Mouse (Mus musculus) c-Kit-negative CD71-positive TER-119-positive erythroid progenitor cells, embryonic 14.5 days (primary cell): ENCODE data around the gene Rab12.
"Not testable (repeated sequence)": the region's sequence is repeated elsewhere in the genome, so short reads cannot be mapped to it uniquely, and the experiment has no call there.

Experiments
- DNase-seq: peaks from one replicate; pipeline ENCODE4 v3.0.0-alpha.2; 2013; ENCODE audit warnings: low read depth, low spot score

The Rab12 gene

GRCm38 (mm10) chr17:66519554-66520553, at the start of gene Rab12:
Rab12 (minus strand) TSS chr17:66519729.
- DNase-seq = peak; percentile 64

GRCm38 (mm10) chr17:66564213-66564612, 44.7 kb upstream of the Rab12 start:
- no peak for DNase-seq

GRCm38 (mm10) chr17:66563551-66563950, 44.0 kb upstream of the Rab12 start:
- DNase-seq = no peak

- DNase-seq = no peak
These were observed 41.9 kb upstream of the Rab12 start for GRCm38 (mm10) chr17:66561380-66561779.

- no peak for DNase-seq
These were observed 39.1 kb upstream of the Rab12 start for GRCm38 (mm10) chr17:66558404-66559317.

GRCm38 (mm10) chr17:66552690-66553089, 33.2 kb upstream of the Rab12 start:
- no peak for DNase-seq

- no peak for DNase-seq
These were observed 31.0 kb upstream of the Rab12 start for GRCm38 (mm10) chr17:66550486-66550885.

- DNase-seq = no peak
These were observed 12.8 kb upstream of the Rab12 start for GRCm38 (mm10) chr17:66532285-66532684.

- DNase-seq = no peak
These were observed 3.9 kb upstream of the Rab12 start for GRCm38 (mm10) chr17:66523396-66523795.

- not testable (repeated sequence) for DNase-seq
These were observed 3.1 kb upstream of the Rab12 start for GRCm38 (mm10) chr17:66522631-66523030.

GRCm38 (mm10) chr17:66518877-66519553, 514 bp downstream of the Rab12 start:
- DNase-seq = no peak

- DNase-seq = no peak
These were observed 2.6 kb downstream of the Rab12 start for GRCm38 (mm10) chr17:66516953-66517352.

GRCm38 (mm10) chr17:66514288-66514995, 5.1 kb downstream of the Rab12 start:
- no peak for DNase-seq

GRCm38 (mm10) chr17:66512202-66512956, 7.2 kb downstream of the Rab12 start:
- no peak for DNase-seq

GRCm38 (mm10) chr17:66510221-66510683, 9.3 kb downstream of the Rab12 start:
- DNase-seq = no peak

GRCm38 (mm10) chr17:66507049-66507954, 12.2 kb downstream of the Rab12 start:
- DNase-seq = no peak

- no peak for DNase-seq
These were observed 14.6 kb downstream of the Rab12 start for GRCm38 (mm10) chr17:66504964-66505363.

GRCm38 (mm10) chr17:66504248-66504647, 15.3 kb downstream of the Rab12 start:
- DNase-seq = no peak

GRCm38 (mm10) chr17:66503466-66503865, 16.1 kb downstream of the Rab12 start:
- DNase-seq = no peak
